Mouse (Mus musculus): ENCODE measurements around the gene Nkd2. TPM values are rescaled to one million over a fixed set of nuclear protein-coding genes. Genes with fewer than 3 reads are reported as not detected.

Gene Nkd2
- polyA plus RNA-seq, 1 experiment from 2014 or later, result 6.4 TPM

Other genes starting within 250 kb of the Nkd2 start
- 117 and 129 TPM in 2 replicates for gene Clptm1l, start 243.6 kb downstream of the Nkd2 start, polyA plus RNA-seq (2016; fragmentation: Nextera tagmentation; extraction: Ambion mirVana)
- 4.1 and 5.2 TPM in 2 replicates for gene Tert, start 220.7 kb downstream of the Nkd2 start, polyA plus RNA-seq (2016; fragmentation: Nextera tagmentation; extraction: Ambion mirVana)
- gene Slc6a18, start 169.6 kb downstream of the Nkd2 start, polyA plus RNA-seq (2016; fragmentation: Nextera tagmentation; extraction: Ambion mirVana), result not detected in 2 replicates
- gene Slc6a19, start 142.8 kb downstream of the Nkd2 start, polyA plus RNA-seq (2016; fragmentation: Nextera tagmentation; extraction: Ambion mirVana), result 0.06 TPM in 1 of 2 replicates, not detected in the other
- 36.3 and 46.7 TPM in 2 replicates for gene Slc12a7, start 114.5 kb downstream of the Nkd2 start, polyA plus RNA-seq (2016; fragmentation: Nextera tagmentation; extraction: Ambion mirVana)
- gene Trip13, start 90.2 kb upstream of the Nkd2 start, polyA plus RNA-seq (2016; fragmentation: Nextera tagmentation; extraction: Ambion mirVana), result 52.7 and 62.5 TPM in 2 replicates
- 38.4 and 43.5 TPM in 2 replicates for gene Brd9, start 90.2 kb upstream of the Nkd2 start, polyA plus RNA-seq (2016; fragmentation: Nextera tagmentation; extraction: Ambion mirVana)
- gene Zdhhc11, start 116.2 kb upstream of the Nkd2 start, polyA plus RNA-seq (2016; fragmentation: Nextera tagmentation; extraction: Ambion mirVana), result not detected in 2 replicates
- 1.9 and 3.4 TPM in 2 replicates for gene Tppp, start 161.8 kb upstream of the Nkd2 start, polyA plus RNA-seq (2016; fragmentation: Nextera tagmentation; extraction: Ambion mirVana)
- 16.0 and 16.4 TPM in 2 replicates for gene Cep72, start 214.7 kb upstream of the Nkd2 start, polyA plus RNA-seq (2016; fragmentation: Nextera tagmentation; extraction: Ambion mirVana)

All from heart, embryonic 10.5 days (tissue).